Mouse (Mus musculus) hindbrain, embryonic 11.5 days (tissue): ENCODE measurements at regions not wholly inside any gene's neighbourhood (a gene's known extent, or its start where the extent isn't known, plus 50 kb on each side); places are given as distances from the start of the nearest gene placed in this dataset.

Experiments used
- ATAC-seq: fragments of 200-750 bp; cut with Nextera tagmentation; 2 replicates; pipeline ENCODE4 v1.8.0; 2017; ENCODE audit warnings: mild to moderate bottlenecking, moderate TSS enrichment, moderate library complexity; ENCODE audit not compliant: low FRiP score
- DNase-seq: peaks from one replicate; pipeline ENCODE4 v3.0.0-alpha.2; 2015; ENCODE audit warnings: low spot score
- H3K27ac ChIP-seq: fragments of 300-500 bp; sonication (generic); 2 replicates; pipeline ENCODE4 v1.5.1; 2014; ENCODE audit warnings: mild to moderate bottlenecking, low read depth, low read length
- H3K27me3 ChIP-seq: fragments of 300-500 bp; sonication (generic); 2 replicates; pipeline ENCODE4 v1.6.1; 2014; ENCODE audit warnings: mild to moderate bottlenecking, low read length, moderate library complexity, mixed read lengths; ENCODE audit not compliant: control insufficient read depth, insufficient read depth
- H3K36me3 ChIP-seq: fragments of 300-500 bp; sonication (generic); 2 replicates; pipeline ENCODE4 v1.6.1; 2014; ENCODE audit warnings: mild to moderate bottlenecking, low read length, moderate library complexity, mixed read lengths; ENCODE audit not compliant: control insufficient read depth, insufficient read depth
- H3K4me1 ChIP-seq: fragments of 300-500 bp; sonication (generic); replicated peaks from 2 replicates; pipeline ENCODE4 v1.6.1; 2014; ENCODE audit warnings: low read length, mixed read lengths; ENCODE audit not compliant: control insufficient read depth, insufficient read depth
- H3K4me2 ChIP-seq: fragments of 300-500 bp; sonication (generic); replicated peaks from 2 replicates; pipeline ENCODE4 v1.6.1; 2014; ENCODE audit warnings: mild to moderate bottlenecking, low read depth, low read length
- H3K4me3 ChIP-seq: fragments of 300-500 bp; sonication (generic); 2 replicates; pipeline ENCODE4 v1.5.1; 2014; ENCODE audit warnings: low read depth, low read length
- H3K9ac ChIP-seq: fragments of 300-500 bp; sonication (generic); 2 replicates; pipeline ENCODE4 v1.6.1; 2014; ENCODE audit warnings: low read depth, low read length
- H3K9me3 ChIP-seq: fragments of 300-500 bp; sonication (generic); 2 replicates; pipeline ENCODE4 v1.6.1; 2016; ENCODE audit warnings: low read length; ENCODE audit not compliant: control insufficient read depth
- WGBS: fragments of 180-500 bp; shearing (Covaris S2); extraction: QIAGEN DNeasy Blood & Tissue Kit; methylation state at CpG from one replicate; pipeline ENCODE4 v1.1.7; 2014; 5-methylcytosine and 5-hydroxymethylcytosine counted together

GRCm38 (mm10) chr2:48730780-48731179, 83.1 kb upstream of the Acvr2a start:
- Histone ChIP-seq H3K9me3 (no peaks in the 10 kb centered on the region), H3K9ac (no peak overlapping the region), H3K4me1 (no peaks in the 10 kb centered on the region), H3K36me3 (no peaks in the 10 kb centered on the region), H3K27me3 (no peaks in the 10 kb centered on the region), H3K27ac (no peak overlapping the region), H3K4me3 (no peak overlapping the region), H3K4me2 (no peak overlapping the region)
- ATAC-seq (no peak), DNase-seq (no peak)
- WGBS = 79% methylated on average over 8 of the region's 8 CpGs

DNA sequence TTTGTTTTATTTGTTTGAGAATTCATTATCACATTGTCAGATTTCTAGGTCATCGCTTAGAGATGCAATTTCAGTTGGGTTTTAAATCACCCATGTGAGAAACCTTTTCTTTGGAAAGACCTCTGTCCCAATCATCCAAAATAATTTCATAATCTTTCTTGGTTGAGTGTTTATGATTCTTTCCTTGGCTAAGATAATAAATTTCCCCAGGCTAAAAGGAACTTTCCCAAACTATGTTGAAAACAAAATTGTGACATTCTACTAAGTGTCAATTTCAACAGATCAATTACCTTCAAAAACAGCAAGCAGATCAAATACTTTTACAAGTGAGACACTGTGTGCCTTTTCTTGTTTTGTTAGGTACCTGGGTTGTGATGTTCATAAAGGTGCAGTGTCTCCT, 80.0 kb upstream of the Acvr2a start:
- H3K9ac ChIP-seq = no peak overlapping the region
- DNase-seq = no peak
- H3K4me3 ChIP-seq = no peak overlapping the region
- H3K9me3 ChIP-seq = no peaks in the 10 kb centered on the region
- ATAC-seq = no peak
- no peak overlapping the region for H3K4me2 ChIP-seq
- no peaks in the 10 kb centered on the region for H3K27me3 ChIP-seq
- H3K36me3 ChIP-seq = no peaks in the 10 kb centered on the region
- WGBS = 96% methylated on average over 1 of the region's 1 CpGs
- no peaks in the 10 kb centered on the region for H3K4me1 ChIP-seq
- no peak overlapping the region for H3K27ac ChIP-seq

DNA sequence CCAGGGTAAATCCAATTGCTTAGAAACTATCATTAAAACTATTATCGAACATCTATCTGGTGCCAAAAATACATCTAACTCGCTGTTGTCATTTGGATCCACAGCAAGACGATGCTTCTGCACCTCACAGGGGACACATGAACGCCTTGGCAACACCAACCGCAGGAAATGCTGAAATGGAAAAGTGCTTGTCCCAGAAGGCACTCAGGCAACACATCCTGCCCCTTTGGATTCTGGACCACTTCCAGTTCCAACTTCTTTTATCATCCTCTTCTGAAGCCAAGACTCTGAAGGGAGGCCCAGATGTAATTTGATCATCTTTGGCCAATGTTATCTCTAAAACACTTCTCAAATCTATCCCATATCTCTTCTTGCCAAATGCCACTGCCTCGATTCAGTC, 79.4 kb upstream of the Acvr2a start:
- WGBS = 94% methylated on average over 6 of the region's 6 CpGs

DNA sequence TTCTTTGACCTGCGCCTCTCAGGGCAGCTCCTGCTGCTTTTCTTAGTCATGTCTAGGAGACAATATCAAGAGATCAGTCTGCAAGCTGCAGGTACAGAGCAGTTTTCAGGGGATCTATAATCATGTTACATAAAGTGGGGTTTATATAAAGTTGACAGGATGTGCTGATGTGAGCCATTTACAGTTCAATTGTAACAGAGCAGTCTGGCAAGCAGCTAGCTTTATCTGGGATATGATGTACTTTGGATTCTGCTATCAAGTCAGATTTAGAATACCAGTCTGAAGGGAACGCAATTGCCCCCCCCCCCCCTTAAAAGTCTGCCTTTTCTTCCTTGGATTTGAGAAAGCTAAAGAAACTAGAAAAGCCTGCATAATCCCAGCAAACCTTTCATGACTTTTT, 77.6 kb upstream of the Acvr2a start:
- no peaks in the 10 kb centered on the region for H3K36me3 ChIP-seq
- no peak overlapping the region for H3K4me3 ChIP-seq
- H3K9ac ChIP-seq = no peak overlapping the region
- H3K4me2 ChIP-seq = no peak overlapping the region
- no peaks in the 10 kb centered on the region for H3K4me1 ChIP-seq
- no peaks in the 10 kb centered on the region for H3K9me3 ChIP-seq
- no peak for ATAC-seq
- WGBS = 83% methylated on average over 2 of the region's 2 CpGs
- DNase-seq = no peak
- no peaks in the 10 kb centered on the region for H3K27me3 ChIP-seq
- no peak overlapping the region for H3K27ac ChIP-seq

More for the DNA sequence above, 79.4 kb upstream of the Acvr2a start:
- H3K9me3 ChIP-seq = no peaks in the 10 kb centered on the region
- no peak overlapping the region for H3K4me3 ChIP-seq
- H3K27me3 ChIP-seq = no peaks in the 10 kb centered on the region
- no peak overlapping the region for H3K27ac ChIP-seq
- H3K4me2 ChIP-seq = no peak overlapping the region
- no peaks in the 10 kb centered on the region for H3K36me3 ChIP-seq
- H3K4me1 ChIP-seq = no peaks in the 10 kb centered on the region
- ATAC-seq = no peak
- no peak overlapping the region for H3K9ac ChIP-seq
- DNase-seq = no peak
